Comparison of ENCODE assay signal across 19 mouse cellular contexts in genomic region chr6:147919697-147920096, GRCm38 (mm10).
DNase-seq lines count a peak whose midpoint lies in the region; ATAC-seq and TF ChIP-seq lines count a peak whose summit lies in the region.
"Had no signal": no experiment of that assay in that cellular context is flagged by ENCODE, and none has a peak within 500 bp of the region (broad histone marks: within the 10 kb centered on the region; RNA-seq: fewer than 3 reads in every experiment).

No protein-coding gene starts in this region.

- H3K4me3 ChIP-seq in hindbrain, postnatal 0 days (ENCODE audit: low read length), result no peak overlapping the region
- H3K4me3 ChIP-seq in hindbrain, embryonic 10.5 days, result no peak overlapping the region
- H3K4me3 ChIP-seq in lung, embryonic 15.5 days, result no peak overlapping the region
- H3K4me3 ChIP-seq in lung, adult 2 months (replicated peaks; ENCODE audit: extremely low read depth, low read depth, low read length), result no peak overlapping the region
- H3K4me3 ChIP-seq in stomach, embryonic 16.5 days (replicated peaks; ENCODE audit: low read length), result no peak overlapping the region
- H3K4me3 ChIP-seq in stomach, postnatal 0 days (ENCODE audit: low read depth, low read length), result no peak overlapping the region
- H3K4me3 ChIP-seq: embryonic facial prominence, embryonic 13.5 days; heart, embryonic 12.5 days; left cerebral cortex, adult 2 months; limb, embryonic 13.5 days; neural tube, embryonic 13.5 days had no signal

- no peak for ATAC-seq in hindbrain, postnatal 0 days
- ATAC-seq in lung, embryonic 15.5 days (ENCODE audit: borderline replicate concordance, extremely low read depth, low FRiP score, low TSS enrichment), result peak; percentile 62; the same call in 1 of the 2 replicates
- ATAC-seq in stomach, embryonic 16.5 days (ENCODE audit: insufficient read depth, low FRiP score), result peak; percentile 29; the same call in 1 of the 2 replicates
- ATAC-seq in stomach, postnatal 0 days (ENCODE audit: low FRiP score, low TSS enrichment), result no peak

- WGBS in hindbrain, postnatal 0 days, result 61% methylated on average over 1 of the region's 1 CpGs
- 81% methylated on average over 1 of the region's 1 CpGs for WGBS in hindbrain, embryonic 10.5 days
- WGBS in lung, embryonic 15.5 days, result 34% methylated on average over 1 of the region's 1 CpGs
- WGBS in lung, adult 2 months, result 37% methylated on average over 1 of the region's 1 CpGs
- WGBS in stomach, embryonic 16.5 days, result 32% methylated on average over 1 of the region's 1 CpGs
- WGBS in stomach, postnatal 0 days, result 27% methylated on average over 1 of the region's 1 CpGs

- H3K27ac ChIP-seq in hindbrain, postnatal 0 days, result no peak overlapping the region
- H3K27ac ChIP-seq in hindbrain, embryonic 10.5 days, result no peak overlapping the region
- H3K27ac ChIP-seq in lung, embryonic 15.5 days, result peak overlapping the region; percentile 41; the same call in 1 of the 2 replicates
- H3K27ac ChIP-seq in stomach, embryonic 16.5 days (ENCODE audit: low read length), result no peak overlapping the region
- no peak overlapping the region for H3K27ac ChIP-seq in stomach, postnatal 0 days (replicated peaks)
- H3K27ac ChIP-seq: embryonic facial prominence, embryonic 13.5 days; left cerebral cortex, adult 2 months; limb, embryonic 13.5 days; neural tube, embryonic 13.5 days had no signal

- TF ChIP-seq EP300 in stomach, postnatal 0 days (optimal IDR thresholded peaks at IDR 0.05), result no peak

- no peak overlapping the region for H3K4me2 ChIP-seq in hindbrain, postnatal 0 days (ENCODE audit: low read depth, low read length)
- H3K4me2 ChIP-seq in lung, embryonic 15.5 days, result no peak overlapping the region
- H3K4me2 ChIP-seq in stomach, embryonic 16.5 days (ENCODE audit: low read depth, low read length), result no peak overlapping the region
- H3K4me2 ChIP-seq in stomach, postnatal 0 days (replicated peaks; ENCODE audit: low read depth), result no peak overlapping the region
- H3K4me2 ChIP-seq: embryonic facial prominence, embryonic 13.5 days; heart, embryonic 12.5 days; limb, embryonic 13.5 days; neural tube, embryonic 13.5 days had no signal

- no peaks in the 10 kb centered on the region for H3K36me3 ChIP-seq in hindbrain, postnatal 0 days (ENCODE audit: insufficient read depth, low read length)
- no peaks in the 10 kb centered on the region for H3K36me3 ChIP-seq in hindbrain, embryonic 10.5 days
- H3K36me3 ChIP-seq in lung, embryonic 15.5 days, result no peaks in the 10 kb centered on the region
- H3K36me3 ChIP-seq in stomach, embryonic 16.5 days (ENCODE audit: control insufficient read depth, insufficient read depth, low read length), result no peaks in the 10 kb centered on the region
- H3K36me3 ChIP-seq in stomach, postnatal 0 days (ENCODE audit: control insufficient read depth, insufficient read depth, low read length), result no peaks in the 10 kb centered on the region
- H3K36me3 ChIP-seq: embryonic facial prominence, embryonic 13.5 days; heart, embryonic 12.5 days; limb, embryonic 13.5 days; neural tube, embryonic 13.5 days had no signal

- 0 out of 2 replicates have a peak, but pooled peaks cover 4% of the 10 kb centered on the region for H3K4me1 ChIP-seq in hindbrain, postnatal 0 days (ENCODE audit: insufficient read depth, low read length)
- H3K4me1 ChIP-seq in hindbrain, embryonic 10.5 days (replicated peaks), result no peaks in the 10 kb centered on the region
- peaks cover 9% of the 10 kb centered on the region for H3K4me1 ChIP-seq in lung, embryonic 15.5 days
- H3K4me1 ChIP-seq in lung, adult 2 months (ENCODE audit: control insufficient read depth, insufficient read depth, low read length), result no peaks in the 10 kb centered on the region
- no peaks in the 10 kb centered on the region for H3K4me1 ChIP-seq in stomach, embryonic 16.5 days (ENCODE audit: control insufficient read depth, insufficient read depth, low read length)
- H3K4me1 ChIP-seq in stomach, postnatal 0 days (replicated peaks; ENCODE audit: control insufficient read depth, insufficient read depth), result no peaks in the 10 kb centered on the region
- H3K4me1 ChIP-seq: heart, embryonic 12.5 days; neural tube, embryonic 13.5 days had no signal

- DNase-seq in cerebellum, postnatal 10 days, result peak; percentile 36 to 69
- DNase-seq in cerebellum, adult 18-20 months, result no peak
- DNase-seq in hindbrain, postnatal 0 days (ENCODE audit: low spot score), result peak; percentile 35
- no peak for DNase-seq in hindbrain, embryonic 10.5 days (ENCODE audit: low spot score)
- DNase-seq in lung, adult 2 months, result no peak
- no peak for DNase-seq in stomach, postnatal 0 days (ENCODE audit: low spot score)
- DNase-seq: adrenal gland, adult 8-10 months; cerebellum, adult 11-12 months; kidney, adult 2 months; kidney, postnatal 25 days; thymus, adult 2 months had no signal

- H3K9me3 ChIP-seq in hindbrain, postnatal 0 days (ENCODE audit: low read length), result no peaks in the 10 kb centered on the region
- no peaks in the 10 kb centered on the region for H3K9me3 ChIP-seq in hindbrain, embryonic 10.5 days
- H3K9me3 ChIP-seq in lung, embryonic 15.5 days, result no peaks in the 10 kb centered on the region
- H3K9me3 ChIP-seq in stomach, embryonic 16.5 days (replicated peaks; ENCODE audit: control insufficient read depth, low read length), result no peaks in the 10 kb centered on the region
- H3K9me3 ChIP-seq in stomach, postnatal 0 days (ENCODE audit: control insufficient read depth, low read length), result no peaks in the 10 kb centered on the region
- H3K9me3 ChIP-seq: embryonic facial prominence, embryonic 13.5 days; limb, embryonic 13.5 days; neural tube, embryonic 13.5 days had no signal

- no peak for TF ChIP-seq POLR2A in lung, adult 2 months (IDR thresholded peaks at IDR 0.05; ENCODE audit: borderline replicate concordance, extremely low read depth, low read depth, low read length)

- H3K27me3 ChIP-seq in hindbrain, postnatal 0 days (ENCODE audit: insufficient read depth, low read length), result no peaks in the 10 kb centered on the region
- no peaks in the 10 kb centered on the region for H3K27me3 ChIP-seq in hindbrain, embryonic 10.5 days (ENCODE audit: insufficient read depth, poor library complexity, severe bottlenecking)
- no peaks in the 10 kb centered on the region for H3K27me3 ChIP-seq in lung, embryonic 15.5 days
- H3K27me3 ChIP-seq in stomach, embryonic 16.5 days (ENCODE audit: control insufficient read depth, insufficient read depth, low read length), result no peaks in the 10 kb centered on the region
- H3K27me3 ChIP-seq in stomach, postnatal 0 days (ENCODE audit: control insufficient read depth, insufficient read depth, low read length), result no peaks in the 10 kb centered on the region
- H3K27me3 ChIP-seq: CH12.LX; embryonic facial prominence, embryonic 13.5 days; heart, embryonic 12.5 days; limb, embryonic 13.5 days; neural tube, embryonic 13.5 days had no signal

- no peak for TF ChIP-seq CTCF in hindbrain, postnatal 0 days (IDR thresholded peaks at IDR 0.05; ENCODE audit: low read depth)
- TF ChIP-seq CTCF in lung, adult 2 months (IDR thresholded peaks at IDR 0.05; ENCODE audit: insufficient read depth, low read length), result no peak
- TF ChIP-seq CTCF in stomach, postnatal 0 days (IDR thresholded peaks at IDR 0.05; ENCODE audit: low read depth), result no peak

- H3K9ac ChIP-seq in hindbrain, postnatal 0 days (replicated peaks; ENCODE audit: low read length), result no peak overlapping the region
- H3K9ac ChIP-seq in lung, embryonic 15.5 days, result no peak overlapping the region
- no peak overlapping the region for H3K9ac ChIP-seq in stomach, embryonic 16.5 days (ENCODE audit: low read length)
- no peak overlapping the region for H3K9ac ChIP-seq in stomach, postnatal 0 days (ENCODE audit: low read length)
- H3K9ac ChIP-seq: embryonic facial prominence, embryonic 13.5 days; heart, embryonic 12.5 days; limb, embryonic 13.5 days; neural tube, embryonic 13.5 days had no signal

Comparison
In these comparisons a context has a peak if more than half of its experiments do, and no peak if none do; other contexts are left out.
1. DNase-seq: peak in cerebellum, postnatal 10 days (2 of 2) and hindbrain, postnatal 0 days (single experiment); none in cerebellum, adult 18-20 months (0 of 2), hindbrain, embryonic 10.5 days (single experiment), lung, adult 2 months (single experiment) and stomach, postnatal 0 days (single experiment).
2. ATAC-seq: peak in lung, embryonic 15.5 days (single experiment) and stomach, embryonic 16.5 days (single experiment); none in hindbrain, postnatal 0 days (single experiment) and stomach, postnatal 0 days (single experiment).